Mouse (Mus musculus): ENCODE measurements around the gene Plek2. TPM values are rescaled to one million over a fixed set of nuclear protein-coding genes. Genes with fewer than 3 reads are reported as not detected.

Plek2 gene
- polyA plus RNA-seq (2014; fragmentation: Nextera tagmentation; extraction: Ambion mirVana), result 3.4 and 3.6 TPM in 2 replicates

GRCm38 (mm10) chr12:78906707-78907162 is at the start of gene Plek2:
TSS of gene Plek2 (minus strand) at chr12:78906964.
- Histone ChIP-seq H3K27me3 (ENCODE audit: control insufficient read depth, insufficient read depth, low read length) (peaks cover 18% of the 10 kb centered on the region), H3K27ac (replicated peaks; ENCODE audit: low read depth, low read length) (no peak within 1 kb of the TSS), H3K4me2 (ENCODE audit: low read depth, severe bottlenecking) (peak within 1 kb of the TSS; percentile 86), H3K4me1 (ENCODE audit: control insufficient read depth, insufficient read depth, low read length) (peaks cover 4% of the 10 kb centered on the region; the same call in 1 of the 2 replicates), H3K4me3 (ENCODE audit: low read depth, low read length) (peak within 1 kb of the TSS; percentile 40), H3K9ac (ENCODE audit: low read length) (peak within 1 kb of the TSS; percentile 35; the same call in 1 of the 2 replicates), H3K36me3 (ENCODE audit: control insufficient read depth, insufficient read depth, low read length) (no peaks in the 10 kb centered on the region), H3K9me3 (ENCODE audit: control insufficient read depth, low read length) (no peaks in the 10 kb centered on the region)
- DNase-seq (ENCODE audit: low spot score) (peak; percentile 74), ATAC-seq (ENCODE audit: insufficient number of reproducible peaks, low FRiP score, low TSS enrichment, low read depth) (no peak)
- WGBS, result 3% methylated on average over 38 of the region's 38 CpGs

GRCm38 (mm10) chr12:78956405-78956804 is 49.6 kb upstream of the Plek2 start:
- Histone ChIP-seq H3K4me2 (ENCODE audit: low read depth, severe bottlenecking) (no peak overlapping the region), H3K27me3 (ENCODE audit: control insufficient read depth, insufficient read depth, low read length) (no peaks in the 10 kb centered on the region), H3K27ac (replicated peaks; ENCODE audit: low read depth, low read length) (no peak overlapping the region), H3K4me1 (ENCODE audit: control insufficient read depth, insufficient read depth, low read length) (no peaks in the 10 kb centered on the region), H3K9ac (ENCODE audit: low read length) (no peak overlapping the region), H3K9me3 (ENCODE audit: control insufficient read depth, low read length) (no peaks in the 10 kb centered on the region), H3K4me3 (ENCODE audit: low read depth, low read length) (no peak overlapping the region), H3K36me3 (ENCODE audit: control insufficient read depth, insufficient read depth, low read length) (no peaks in the 10 kb centered on the region)
- DNase-seq (ENCODE audit: low spot score) (no peak), ATAC-seq (ENCODE audit: insufficient number of reproducible peaks, low FRiP score, low TSS enrichment, low read depth) (no peak)
- WGBS, result 79% methylated on average over 4 of the region's 4 CpGs

- ATAC-seq (ENCODE audit: insufficient number of reproducible peaks, low FRiP score, low TSS enrichment, low read depth) (no peak), DNase-seq (ENCODE audit: low spot score) (no peak)
- no peaks in the 10 kb centered on the region for H3K4me1 ChIP-seq (ENCODE audit: control insufficient read depth, insufficient read depth, low read length)
- H3K36me3 ChIP-seq (ENCODE audit: control insufficient read depth, insufficient read depth, low read length), result no peaks in the 10 kb centered on the region
- H3K4me3 ChIP-seq (ENCODE audit: low read depth, low read length), result no peak overlapping the region
- no peaks in the 10 kb centered on the region for H3K9me3 ChIP-seq (ENCODE audit: control insufficient read depth, low read length)
- no peaks in the 10 kb centered on the region for H3K27me3 ChIP-seq (ENCODE audit: control insufficient read depth, insufficient read depth, low read length)
- H3K27ac ChIP-seq (replicated peaks; ENCODE audit: low read depth, low read length), result no peak overlapping the region
- no peak overlapping the region for H3K9ac ChIP-seq (ENCODE audit: low read length)
- no peak overlapping the region for H3K4me2 ChIP-seq (ENCODE audit: low read depth, severe bottlenecking)
- 57% methylated on average over 3 of the region's 3 CpGs for WGBS
Measured at GRCm38 (mm10) chr12:78952484-78952883, 45.7 kb upstream of the Plek2 start.

- Histone ChIP-seq H3K4me1 (ENCODE audit: control insufficient read depth, insufficient read depth, low read length) (no peaks in the 10 kb centered on the region), H3K27ac (replicated peaks; ENCODE audit: low read depth, low read length) (no peak overlapping the region), H3K4me3 (ENCODE audit: low read depth, low read length) (no peak overlapping the region), H3K9ac (ENCODE audit: low read length) (no peak overlapping the region), H3K9me3 (ENCODE audit: control insufficient read depth, low read length) (no peaks in the 10 kb centered on the region), H3K27me3 (ENCODE audit: control insufficient read depth, insufficient read depth, low read length) (no peaks in the 10 kb centered on the region), H3K4me2 (ENCODE audit: low read depth, severe bottlenecking) (no peak overlapping the region), H3K36me3 (ENCODE audit: control insufficient read depth, insufficient read depth, low read length) (no peaks in the 10 kb centered on the region)
- ATAC-seq (ENCODE audit: insufficient number of reproducible peaks, low FRiP score, low TSS enrichment, low read depth) (no peak), DNase-seq (ENCODE audit: low spot score) (no peak)
- WGBS, result 76% methylated on average over 11 of the region's 11 CpGs
Measured at GRCm38 (mm10) chr12:78952053-78952452, 45.3 kb upstream of the Plek2 start.

- no peak for DNase-seq (ENCODE audit: low spot score)
- no peak for ATAC-seq (ENCODE audit: insufficient number of reproducible peaks, low FRiP score, low TSS enrichment, low read depth)
- Histone ChIP-seq H3K9ac (ENCODE audit: low read length) (no peak overlapping the region), H3K4me2 (ENCODE audit: low read depth, severe bottlenecking) (no peak overlapping the region), H3K4me3 (ENCODE audit: low read depth, low read length) (no peak overlapping the region), H3K27ac (replicated peaks; ENCODE audit: low read depth, low read length) (no peak overlapping the region), H3K36me3 (ENCODE audit: control insufficient read depth, insufficient read depth, low read length) (no peaks in the 10 kb centered on the region), H3K27me3 (ENCODE audit: control insufficient read depth, insufficient read depth, low read length) (no peaks in the 10 kb centered on the region), H3K9me3 (ENCODE audit: control insufficient read depth, low read length) (no peaks in the 10 kb centered on the region), H3K4me1 (ENCODE audit: control insufficient read depth, insufficient read depth, low read length) (no peaks in the 10 kb centered on the region)
- WGBS, result 66% methylated on average over 5 of the region's 5 CpGs
Measured at GRCm38 (mm10) chr12:78947661-78948060, 40.9 kb upstream of the Plek2 start.

- H3K27ac ChIP-seq (replicated peaks; ENCODE audit: low read depth, low read length), result no peak overlapping the region
- H3K9me3 ChIP-seq (ENCODE audit: control insufficient read depth, low read length), result no peaks in the 10 kb centered on the region
- H3K27me3 ChIP-seq (ENCODE audit: control insufficient read depth, insufficient read depth, low read length), result no peaks in the 10 kb centered on the region
- no peak for ATAC-seq (ENCODE audit: insufficient number of reproducible peaks, low FRiP score, low TSS enrichment, low read depth)
- H3K4me2 ChIP-seq (ENCODE audit: low read depth, severe bottlenecking), result no peak overlapping the region
- H3K9ac ChIP-seq (ENCODE audit: low read length), result no peak overlapping the region
- WGBS, result 87% methylated on average over 6 of the region's 6 CpGs
- H3K4me1 ChIP-seq (ENCODE audit: control insufficient read depth, insufficient read depth, low read length), result no peaks in the 10 kb centered on the region
- no peak for DNase-seq (ENCODE audit: low spot score)
- no peak overlapping the region for H3K4me3 ChIP-seq (ENCODE audit: low read depth, low read length)
- H3K36me3 ChIP-seq (ENCODE audit: control insufficient read depth, insufficient read depth, low read length), result no peaks in the 10 kb centered on the region
Measured at GRCm38 (mm10) chr12:78947161-78947560, 40.4 kb upstream of the Plek2 start.

- H3K4me2 ChIP-seq (ENCODE audit: low read depth, severe bottlenecking), result no peak overlapping the region
- H3K36me3 ChIP-seq (ENCODE audit: control insufficient read depth, insufficient read depth, low read length), result no peaks in the 10 kb centered on the region
- H3K27ac ChIP-seq (replicated peaks; ENCODE audit: low read depth, low read length), result no peak overlapping the region
- H3K9me3 ChIP-seq (ENCODE audit: control insufficient read depth, low read length), result no peaks in the 10 kb centered on the region
- WGBS, result 85% methylated on average over 6 of the region's 6 CpGs
- no peak overlapping the region for H3K9ac ChIP-seq (ENCODE audit: low read length)
- DNase-seq (ENCODE audit: low spot score), result no peak
- no peak overlapping the region for H3K4me3 ChIP-seq (ENCODE audit: low read depth, low read length)
- ATAC-seq (ENCODE audit: insufficient number of reproducible peaks, low FRiP score, low TSS enrichment, low read depth), result no peak
- H3K4me1 ChIP-seq (ENCODE audit: control insufficient read depth, insufficient read depth, low read length), result no peaks in the 10 kb centered on the region
- H3K27me3 ChIP-seq (ENCODE audit: control insufficient read depth, insufficient read depth, low read length), result no peaks in the 10 kb centered on the region
Measured at GRCm38 (mm10) chr12:78942931-78943330, 36.2 kb upstream of the Plek2 start.

GRCm38 (mm10) chr12:78940081-78940480 is 33.3 kb upstream of the Plek2 start:
- Histone ChIP-seq H3K27me3 (ENCODE audit: control insufficient read depth, insufficient read depth, low read length) (no peaks in the 10 kb centered on the region), H3K36me3 (ENCODE audit: control insufficient read depth, insufficient read depth, low read length) (no peaks in the 10 kb centered on the region), H3K9me3 (ENCODE audit: control insufficient read depth, low read length) (no peaks in the 10 kb centered on the region), H3K4me1 (ENCODE audit: control insufficient read depth, insufficient read depth, low read length) (no peaks in the 10 kb centered on the region), H3K27ac (replicated peaks; ENCODE audit: low read depth, low read length) (no peak overlapping the region), H3K4me3 (ENCODE audit: low read depth, low read length) (no peak overlapping the region), H3K4me2 (ENCODE audit: low read depth, severe bottlenecking) (no peak overlapping the region), H3K9ac (ENCODE audit: low read length) (no peak overlapping the region)
- DNase-seq (ENCODE audit: low spot score) (no peak), ATAC-seq (ENCODE audit: insufficient number of reproducible peaks, low FRiP score, low TSS enrichment, low read depth) (no peak)
- WGBS, result 86% methylated on average over 5 of the region's 5 CpGs

GRCm38 (mm10) chr12:78939393-78940037 is 32.8 kb upstream of the Plek2 start:
- 57% methylated on average over 7 of the region's 7 CpGs for WGBS
- no peaks in the 10 kb centered on the region for H3K36me3 ChIP-seq (ENCODE audit: control insufficient read depth, insufficient read depth, low read length)
- no peak overlapping the region for H3K4me2 ChIP-seq (ENCODE audit: low read depth, severe bottlenecking)
- H3K4me3 ChIP-seq (ENCODE audit: low read depth, low read length), result no peak overlapping the region
- ATAC-seq (ENCODE audit: insufficient number of reproducible peaks, low FRiP score, low TSS enrichment, low read depth), result no peak
- DNase-seq (ENCODE audit: low spot score), result no peak
- no peaks in the 10 kb centered on the region for H3K27me3 ChIP-seq (ENCODE audit: control insufficient read depth, insufficient read depth, low read length)
- no peak overlapping the region for H3K9ac ChIP-seq (ENCODE audit: low read length)
- no peak overlapping the region for H3K27ac ChIP-seq (replicated peaks; ENCODE audit: low read depth, low read length)
- no peaks in the 10 kb centered on the region for H3K4me1 ChIP-seq (ENCODE audit: control insufficient read depth, insufficient read depth, low read length)
- H3K9me3 ChIP-seq (ENCODE audit: control insufficient read depth, low read length), result no peaks in the 10 kb centered on the region

Measured in limb, embryonic 11.5 days (tissue).